Mouse (Mus musculus) bone marrow, adult 2 months (tissue): ENCODE results near the gene Nol4l.
"Not testable (repeated sequence)": the region's sequence is repeated elsewhere in the genome, so short reads cannot be mapped to it uniquely, and the experiment has no call there.

Experiments used
- CTCF ChIP-seq: fragments of 200-500 bp; IDR thresholded peaks from 2 replicates; pipeline ENCODE4 v1.5.1; 2011; ENCODE audit warnings: low read length, control low read depth; ENCODE audit not compliant: control insufficient read depth, insufficient read depth
- POLR2A ChIP-seq: fragments of 200-500 bp; IDR thresholded peaks from 2 replicates; pipeline ENCODE4 v1.6.1; 2011; ENCODE audit warnings: low read depth, mild to moderate bottlenecking, control low read depth, low read length, borderline replicate concordance; ENCODE audit not compliant: control insufficient read depth

- TF ChIP-seq POLR2A, CTCF: not testable (repeated sequence)
Observed at GRCm38 (mm10) chr2:153364531-153364930, 165.2 kb downstream of the Nol4l start.
